Mouse (Mus musculus) right cerebral cortex, postnatal 36 days (tissue): ENCODE measurements at regions not wholly inside any gene's neighbourhood (a gene's known extent, or its start where the extent isn't known, plus 50 kb on each side); places are given as distances from the start of the nearest gene placed in this dataset.

Source experiments
- DNase-seq, 2 experiments: peaks; one replicate each; pipeline ENCODE4 v3.0.0; 2022; ENCODE audit warnings: low spot score in 2 of 2, mixed read lengths in 1 of 2

DNA sequence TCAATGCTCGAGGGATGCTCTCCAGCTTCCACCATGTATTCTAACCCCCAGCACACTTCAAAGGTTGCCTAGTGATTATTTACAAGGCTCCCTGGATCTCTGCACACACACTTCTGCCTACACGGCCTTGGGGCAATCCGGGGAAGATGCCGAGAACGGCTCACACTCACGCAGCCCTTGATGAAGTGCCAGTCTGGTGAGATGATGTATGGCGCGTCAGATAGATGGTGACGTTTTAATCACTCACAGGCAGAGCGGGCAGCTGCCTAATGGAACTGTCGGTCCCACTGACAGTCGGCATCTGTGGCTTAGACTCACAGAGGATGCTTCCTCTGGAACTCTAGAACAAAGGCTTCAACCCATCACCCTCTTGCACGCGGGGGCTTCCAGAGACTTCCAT, 66.9 kb upstream of the Kazn start:
- DNase-seq, result no peak

- DNase-seq, result no peak
Measured at GRCm38 (mm10) chr4:142303374-142304020, 64.3 kb upstream of the Kazn start.

DNA sequence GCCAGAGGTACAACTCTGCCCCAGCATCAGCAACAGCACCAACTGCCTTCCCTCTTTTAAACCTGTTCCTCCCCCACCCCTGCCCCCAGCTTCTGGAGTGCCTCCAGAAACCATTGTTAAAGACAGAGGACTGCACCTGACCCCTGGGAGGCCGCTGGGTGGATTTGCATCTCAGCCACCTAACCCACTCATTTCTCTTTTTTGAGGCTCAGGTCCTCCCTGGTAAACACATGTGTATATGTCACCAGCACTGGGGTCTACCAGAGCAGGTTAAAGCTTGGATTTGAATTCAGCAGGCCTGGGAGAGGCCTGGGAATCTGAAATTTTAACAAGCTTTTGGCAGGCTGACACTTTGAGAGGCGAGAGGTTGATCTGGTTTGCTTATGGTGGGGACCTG, 63.5 kb upstream of the Kazn start:
- no peak for DNase-seq

DNA sequence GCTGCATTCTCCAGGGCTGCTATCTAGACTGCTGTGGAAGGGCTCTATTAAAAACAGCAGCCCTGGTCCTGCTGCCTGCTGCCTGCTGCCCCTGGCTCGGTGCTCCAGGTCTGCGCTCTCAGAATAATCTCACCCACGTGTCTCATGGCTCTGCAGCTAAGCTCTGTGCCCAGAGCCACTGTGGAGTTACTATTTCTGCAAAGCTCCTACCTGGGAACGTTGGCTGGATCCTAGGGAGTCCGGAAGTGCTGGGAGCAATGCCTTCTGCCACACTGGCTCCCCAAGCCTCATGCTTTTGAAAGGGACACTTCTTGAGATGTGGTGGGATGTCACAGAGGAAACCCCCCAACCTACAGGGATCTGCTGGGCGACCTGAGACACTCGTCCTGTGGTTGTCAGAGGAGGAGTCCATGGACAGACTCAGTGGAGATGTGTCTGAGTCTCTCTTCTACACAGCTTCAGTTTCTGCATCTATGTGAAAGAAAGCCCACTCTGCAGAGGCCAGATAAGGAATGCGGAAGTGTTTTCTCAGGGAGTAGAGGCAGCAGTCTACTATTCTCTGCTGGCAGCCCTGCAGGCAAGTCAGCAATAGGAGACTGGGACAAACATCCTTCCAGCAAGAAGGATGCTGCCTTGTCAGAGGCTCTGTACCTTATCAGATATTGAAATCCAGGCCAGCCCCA, 63.0 kb upstream of the Kazn start:
- peak in 1 of 2 experiments; percentile 45 for DNase-seq

GRCm38 (mm10) chr4:142298770-142299337, 59.7 kb upstream of the Kazn start:
- DNase-seq, result no peak

GRCm38 (mm10) chr4:142292760-142293159, 53.6 kb upstream of the Kazn start:
- no peak for DNase-seq

DNA sequence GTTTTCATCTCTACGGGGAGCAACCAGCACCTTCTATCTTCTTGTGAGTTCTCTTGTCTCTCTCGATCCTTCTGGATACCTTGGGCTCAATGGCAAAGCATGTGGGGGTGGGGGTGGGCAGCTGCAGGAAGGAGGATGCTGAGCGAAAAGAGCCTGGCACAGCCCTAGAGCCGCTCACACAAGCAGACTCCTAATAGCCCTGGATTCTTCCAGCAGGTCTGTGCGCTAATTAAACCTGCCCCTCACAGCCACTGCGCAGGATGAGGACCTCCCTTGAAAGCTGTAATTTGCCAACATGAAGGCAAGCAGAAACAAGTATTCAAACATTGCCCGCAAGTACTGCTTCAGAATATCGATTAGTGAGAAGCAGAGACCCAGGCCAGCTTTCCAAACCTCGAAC, 53.1 kb upstream of the Kazn start:
- DNase-seq, result no peak

- DNase-seq, result no peak
Measured at GRCm38 (mm10) chr4:142291366-142291765, 52.2 kb upstream of the Kazn start.
